Mouse (Mus musculus) forebrain, embryonic 13.5 days (tissue): Measurements from ENCODE around the gene Emid1. TPM values are rescaled to one million over a fixed set of nuclear protein-coding genes. Genes with fewer than 3 reads are reported as not detected.

Experiments
- ATAC-seq: fragments of 200-750 bp; cut with Nextera tagmentation; 2 replicates; pipeline ENCODE4 v1.8.0; 2017
- H3K27ac ChIP-seq: fragments of 300-500 bp; sonication (generic); 2 replicates; pipeline ENCODE4 v1.5.1; 2015; ENCODE audit warnings: inconsistent platforms, mild to moderate bottlenecking, moderate library complexity
- H3K27me3 ChIP-seq: fragments of 300-500 bp; sonication (generic); 2 replicates; pipeline ENCODE4 v1.6.1; 2015; ENCODE audit warnings: mild to moderate bottlenecking, inconsistent platforms
- H3K36me3 ChIP-seq: fragments of 300-500 bp; sonication (generic); 2 replicates; pipeline ENCODE4 v1.6.1; 2015; ENCODE audit warnings: mild to moderate bottlenecking, inconsistent platforms; ENCODE audit not compliant: poor library complexity, severe bottlenecking
- H3K4me1 ChIP-seq: fragments of 300-500 bp; sonication (generic); 2 replicates; pipeline ENCODE4 v1.6.1; 2015; ENCODE audit warnings: inconsistent platforms
- H3K4me2 ChIP-seq: fragments of 300-500 bp; sonication (generic); 2 replicates; pipeline ENCODE4 v1.6.1; 2015; ENCODE audit warnings: inconsistent platforms, mild to moderate bottlenecking, moderate library complexity
- H3K4me3 ChIP-seq: fragments of 300-500 bp; sonication (generic); 2 replicates; pipeline ENCODE4 v1.5.1; 2015; ENCODE audit warnings: mild to moderate bottlenecking, inconsistent platforms
- H3K9ac ChIP-seq: fragments of 300-500 bp; sonication (generic); 2 replicates; pipeline ENCODE4 v1.6.1; 2015; ENCODE audit warnings: mild to moderate bottlenecking, inconsistent platforms
- H3K9me3 ChIP-seq: fragments of 300-500 bp; sonication (generic); replicated peaks from 2 replicates; pipeline ENCODE4 v1.6.1; 2016; ENCODE audit warnings: inconsistent platforms
- WGBS: fragments of 180-500 bp; shearing (Covaris S2); methylation state at CpG from one replicate; pipeline ENCODE4 v1.1.7; 2015; 5-methylcytosine and 5-hydroxymethylcytosine counted together
- polyA plus RNA-seq: library from polyadenylated mRNA; unstranded; fragments of >200 nt; fragmentation: Nextera tagmentation; extraction: Ambion mirVana; gene quantifications from 2 replicates; pipeline ENCODE4 v1.2.1, GENCODE M21; 2015

The Emid1 gene
- polyA plus RNA-seq, 1 experiment from 2014 or later, result 14.9 TPM

DNA sequence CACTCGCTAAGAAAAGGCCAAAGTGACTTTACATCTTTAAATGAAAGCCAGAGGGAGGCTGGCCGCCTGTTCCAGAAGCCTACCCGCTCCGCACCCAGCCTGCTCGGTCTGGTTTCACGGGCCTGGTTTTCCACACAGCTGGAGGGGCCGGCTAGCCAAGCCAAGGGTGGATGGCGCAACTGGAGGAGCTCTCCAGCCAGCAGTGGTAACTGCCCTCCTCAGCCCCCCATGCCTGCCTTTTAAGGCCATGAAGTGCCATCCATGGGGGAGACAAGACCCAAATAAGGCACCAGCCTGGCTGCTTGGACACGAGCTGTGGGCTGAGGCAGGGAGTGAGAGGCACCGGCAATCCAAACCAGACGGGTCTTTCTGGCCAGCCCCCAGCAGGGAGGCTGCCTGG is 16.1 kb downstream of the Emid1 start:
- H3K4me3 ChIP-seq, result no peak overlapping the region
- peaks cover 8% of the 10 kb centered on the region for H3K4me1 ChIP-seq
- no peak overlapping the region for H3K4me2 ChIP-seq
- no peaks in the 10 kb centered on the region for H3K9me3 ChIP-seq
- WGBS, result 88% methylated on average over 11 of the region's 11 CpGs
- no peak overlapping the region for H3K9ac ChIP-seq
- H3K27me3 ChIP-seq, result no peaks in the 10 kb centered on the region
- H3K36me3 ChIP-seq, result no peaks in the 10 kb centered on the region
- H3K27ac ChIP-seq, result no peak overlapping the region
- no peak for ATAC-seq

DNA sequence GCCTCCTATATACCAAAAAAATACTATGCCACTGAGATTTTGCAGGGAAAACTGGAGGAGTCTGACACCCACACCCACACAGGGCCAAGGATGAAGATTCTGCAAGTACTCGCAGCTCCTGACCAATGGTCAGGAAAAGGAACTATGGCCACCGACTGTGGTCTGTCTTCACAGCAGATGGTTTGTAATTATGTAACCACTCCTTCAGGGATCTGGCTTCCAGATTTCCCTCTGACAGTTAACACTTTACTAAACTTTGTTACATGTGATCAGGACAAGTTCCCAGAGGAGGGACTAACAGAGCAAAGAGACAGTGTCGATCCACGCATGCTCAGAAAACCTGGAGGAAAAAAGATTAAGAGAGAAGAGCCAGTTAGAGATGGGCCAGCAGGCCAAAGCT is 19.3 kb downstream of the Emid1 start:
- ATAC-seq, result no peak
- H3K4me1 ChIP-seq, result peaks cover 23% of the 10 kb centered on the region
- H3K4me2 ChIP-seq, result no peak overlapping the region
- H3K4me3 ChIP-seq, result no peak overlapping the region
- no peaks in the 10 kb centered on the region for H3K9me3 ChIP-seq
- H3K9ac ChIP-seq, result no peak overlapping the region
- H3K36me3 ChIP-seq, result no peaks in the 10 kb centered on the region
- H3K27me3 ChIP-seq, result no peaks in the 10 kb centered on the region
- H3K27ac ChIP-seq, result no peak overlapping the region
- 90% methylated on average over 4 of the region's 4 CpGs for WGBS

DNA sequence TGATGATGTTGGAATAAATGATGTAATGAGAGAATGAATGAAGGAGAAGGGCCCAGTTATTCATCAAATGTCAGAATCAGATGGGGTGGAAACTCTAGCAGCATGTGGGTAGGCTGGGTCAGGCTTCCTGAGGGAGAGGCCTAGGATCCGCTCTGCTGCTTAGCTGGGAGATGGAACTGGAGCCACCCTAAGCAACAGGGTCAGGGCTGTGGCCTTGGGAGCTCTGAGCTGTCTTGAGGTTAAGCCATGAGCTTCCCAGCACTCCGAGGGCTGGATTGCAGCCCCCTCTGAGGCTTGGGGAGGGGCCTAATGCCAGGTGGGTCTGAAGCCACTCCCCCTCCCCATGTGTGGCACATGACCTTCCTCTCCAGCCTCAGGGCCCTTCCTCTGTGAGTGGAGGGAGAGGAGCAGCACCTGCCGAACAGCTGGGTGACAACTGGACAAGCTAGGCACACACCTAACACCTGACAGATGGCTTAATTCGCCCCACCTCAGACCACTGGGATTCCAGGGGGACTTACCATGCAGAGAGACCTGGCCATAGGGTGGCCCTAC is 21.9 kb downstream of the Emid1 start:
- Histone ChIP-seq H3K27ac (no peak overlapping the region), H3K27me3 (no peaks in the 10 kb centered on the region), H3K9me3 (no peaks in the 10 kb centered on the region), H3K4me1 (peaks cover 23% of the 10 kb centered on the region), H3K9ac (peak overlapping the region; percentile 16; the same call in 1 of the 2 replicates), H3K4me3 (no peak overlapping the region), H3K36me3 (no peaks in the 10 kb centered on the region), H3K4me2 (no peak overlapping the region)
- no peak for ATAC-seq
- WGBS, result 60% methylated on average over 4 of the region's 4 CpGs

DNA sequence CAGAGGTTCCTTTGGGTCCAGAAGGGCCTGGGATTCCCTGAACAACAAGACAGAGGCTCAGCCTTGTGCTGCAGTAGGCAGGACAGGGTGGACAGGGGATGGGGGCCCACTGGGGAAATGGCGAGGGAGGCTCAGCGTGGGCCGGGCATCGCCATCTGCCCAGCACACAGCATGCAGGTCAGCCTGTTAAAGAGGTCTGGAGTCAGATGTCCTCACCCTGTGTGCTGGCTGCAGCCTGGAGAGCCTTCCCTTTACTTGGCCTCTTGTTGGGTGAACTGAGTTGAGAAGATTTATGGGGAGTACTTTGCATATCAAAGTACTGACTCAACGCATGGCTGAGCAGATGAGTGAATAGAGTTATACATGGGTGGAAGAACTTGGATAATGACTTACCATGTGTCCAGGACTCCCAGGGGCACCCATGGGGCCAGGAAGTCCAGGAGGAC is 23.0 kb downstream of the Emid1 start:
- H3K36me3 ChIP-seq, result no peaks in the 10 kb centered on the region
- no peaks in the 10 kb centered on the region for H3K9me3 ChIP-seq
- H3K27ac ChIP-seq, result peak overlapping the region; percentile 60
- 13% methylated on average over 5 of the region's 5 CpGs for WGBS
- H3K4me3 ChIP-seq, result no peak overlapping the region
- peaks cover 23% of the 10 kb centered on the region for H3K4me1 ChIP-seq
- peak overlapping the region; percentile 27 for H3K4me2 ChIP-seq
- H3K27me3 ChIP-seq, result no peaks in the 10 kb centered on the region
- no peak overlapping the region for H3K9ac ChIP-seq
- peak; percentile 70 for ATAC-seq

DNA sequence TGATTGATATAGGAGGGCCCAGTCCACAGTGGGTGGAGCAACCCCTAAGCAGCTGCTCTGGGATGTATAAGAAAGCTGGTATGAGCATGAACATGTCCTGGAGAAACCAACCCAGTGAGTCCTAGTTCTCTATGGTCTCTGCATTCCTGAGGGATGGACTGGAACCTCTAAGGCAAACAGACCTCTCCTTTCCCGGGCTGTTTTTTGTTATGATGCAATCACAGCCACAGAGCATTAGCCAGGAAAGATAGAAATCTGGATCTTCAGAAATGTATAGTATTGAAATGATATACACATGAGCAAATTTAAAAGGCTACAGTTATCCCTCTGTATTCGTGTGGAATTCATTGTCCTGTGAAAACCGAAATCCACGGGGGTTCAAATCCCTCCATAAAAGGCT is 26.3 kb downstream of the Emid1 start:
- no peak for ATAC-seq
- Histone ChIP-seq H3K9ac (no peak overlapping the region), H3K4me3 (no peak overlapping the region), H3K4me2 (no peak overlapping the region), H3K27ac (no peak overlapping the region), H3K27me3 (no peaks in the 10 kb centered on the region), H3K9me3 (no peaks in the 10 kb centered on the region), H3K4me1 (peaks cover 23% of the 10 kb centered on the region), H3K36me3 (no peaks in the 10 kb centered on the region)
- 50% methylated on average over 4 of the region's 4 CpGs for WGBS

DNA sequence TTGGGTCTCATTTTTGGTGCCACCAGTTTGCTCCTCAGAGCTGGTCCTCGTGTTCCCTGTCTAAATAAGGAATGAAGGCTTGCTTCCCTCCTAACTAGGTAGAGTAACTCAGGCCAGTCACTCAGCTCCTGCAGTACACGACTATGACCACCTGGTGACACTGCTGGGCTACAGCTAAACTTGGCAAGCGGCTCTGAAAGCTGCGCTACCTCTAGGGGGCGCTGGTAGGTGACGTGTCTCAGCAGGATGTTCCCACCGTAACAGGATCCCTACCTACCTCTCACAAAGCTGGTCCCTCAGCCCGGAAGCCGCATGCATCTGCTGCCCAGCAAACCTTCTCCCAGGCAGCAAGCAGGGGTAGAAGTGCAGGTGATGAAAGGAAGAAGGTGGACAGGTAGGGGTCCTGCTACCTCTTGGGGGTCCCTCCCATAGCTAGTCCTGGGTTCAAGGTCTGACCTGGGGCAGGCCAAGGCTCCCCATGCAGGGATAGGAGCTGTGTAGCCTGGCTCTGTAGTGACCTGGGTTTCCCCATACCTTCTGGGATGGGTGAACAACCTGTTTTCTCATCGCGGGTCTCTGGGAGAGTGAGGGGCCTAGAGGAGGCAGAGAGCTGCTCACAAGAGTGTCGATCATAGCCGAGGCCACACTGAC is 37.0 kb downstream of the Emid1 start:
- H3K9ac ChIP-seq, result no peak overlapping the region
- H3K4me3 ChIP-seq, result no peak overlapping the region
- no peaks in the 10 kb centered on the region for H3K36me3 ChIP-seq
- H3K27me3 ChIP-seq, result no peaks in the 10 kb centered on the region
- no peak overlapping the region for H3K27ac ChIP-seq
- H3K4me2 ChIP-seq, result no peak overlapping the region
- H3K9me3 ChIP-seq, result no peaks in the 10 kb centered on the region
- WGBS, result 31% methylated on average over 13 of the region's 13 CpGs
- peak; percentile 53; the same call in 1 of the 2 replicates for ATAC-seq
- H3K4me1 ChIP-seq, result peaks cover 8% of the 10 kb centered on the region

DNA sequence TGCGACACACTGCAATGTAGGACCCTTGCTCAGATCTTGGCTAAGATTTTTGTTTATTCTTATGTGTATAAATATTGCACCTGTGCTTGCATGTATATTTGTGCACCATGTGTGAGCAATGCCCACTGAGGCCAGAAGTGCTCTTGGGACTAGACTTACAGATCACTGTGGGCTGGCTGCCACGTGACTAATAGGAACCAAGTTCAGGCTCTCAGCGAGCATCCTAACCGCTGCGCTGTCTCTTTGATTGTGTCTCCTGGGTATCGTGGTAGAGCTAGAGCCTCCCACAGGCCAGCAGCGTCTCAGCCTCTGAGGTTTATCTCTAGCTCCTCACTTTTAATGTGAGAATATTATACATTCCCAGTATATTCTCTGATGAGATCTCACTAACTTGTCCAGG is 38.4 kb downstream of the Emid1 start:
- Histone ChIP-seq H3K9ac (no peak overlapping the region), H3K36me3 (no peaks in the 10 kb centered on the region), H3K4me2 (no peak overlapping the region), H3K27me3 (no peaks in the 10 kb centered on the region), H3K9me3 (no peaks in the 10 kb centered on the region), H3K4me1 (peaks cover 8% of the 10 kb centered on the region), H3K4me3 (no peak overlapping the region), H3K27ac (no peak overlapping the region)
- no peak for ATAC-seq
- WGBS, result 89% methylated on average over 7 of the region's 7 CpGs

DNA sequence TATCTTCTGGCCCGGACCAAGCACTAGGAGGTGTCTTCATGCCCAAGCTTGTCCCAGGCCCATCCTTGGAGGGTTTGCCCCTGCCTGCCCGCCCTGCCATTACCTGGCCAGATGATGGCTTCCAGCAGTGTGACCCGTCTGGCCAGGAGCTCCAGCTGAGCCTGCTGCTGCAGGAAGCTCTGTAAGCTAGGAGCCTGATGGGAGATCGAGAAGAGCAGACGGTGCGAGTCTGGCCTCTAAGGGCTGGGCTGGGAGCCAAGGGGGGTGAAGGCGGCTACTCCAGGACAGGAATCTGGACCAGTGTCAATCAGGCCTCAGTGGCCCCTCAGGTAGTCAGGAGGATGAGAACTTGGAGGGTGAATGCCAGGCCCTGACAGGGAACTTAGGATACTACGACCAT is 42.6 kb downstream of the Emid1 start:
- no peak overlapping the region for H3K9ac ChIP-seq
- H3K4me3 ChIP-seq, result no peak overlapping the region
- H3K27me3 ChIP-seq, result no peaks in the 10 kb centered on the region
- no peaks in the 10 kb centered on the region for H3K9me3 ChIP-seq
- ATAC-seq, result no peak
- 81% methylated on average over 8 of the region's 8 CpGs for WGBS
- no peak overlapping the region for H3K4me2 ChIP-seq
- H3K4me1 ChIP-seq, result peaks cover 8% of the 10 kb centered on the region
- H3K27ac ChIP-seq, result no peak overlapping the region
- H3K36me3 ChIP-seq, result peaks cover 18% of the 10 kb centered on the region

DNA sequence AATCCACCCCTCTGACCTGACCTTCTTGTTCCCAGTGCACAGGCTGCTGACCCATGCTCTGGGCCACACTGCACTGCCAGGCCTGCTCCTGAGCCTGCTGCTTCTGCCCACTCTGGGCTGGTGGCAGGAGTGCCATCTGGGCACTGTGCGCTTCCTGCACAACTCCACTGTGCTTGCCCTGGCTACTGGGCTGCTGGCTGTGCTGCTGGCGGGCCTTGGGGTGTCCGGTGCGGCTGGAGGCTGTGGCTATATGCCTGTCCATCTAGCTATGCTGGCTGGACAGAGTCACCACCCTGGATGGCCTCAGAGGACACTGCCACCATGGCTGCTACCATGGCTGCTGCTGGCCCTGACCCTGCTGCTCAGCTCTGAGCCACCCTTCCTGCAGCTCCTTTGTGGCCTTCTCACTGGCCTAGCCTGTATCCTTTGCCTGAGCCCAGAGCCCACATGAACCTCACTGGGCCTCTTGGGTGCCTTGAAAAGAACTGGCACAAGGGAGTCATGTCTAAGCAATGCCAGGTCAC is 48.0 kb downstream of the Emid1 start:
- H3K9me3 ChIP-seq, result no peaks in the 10 kb centered on the region
- peaks cover 15% of the 10 kb centered on the region for H3K4me1 ChIP-seq
- no peak overlapping the region for H3K4me2 ChIP-seq
- H3K36me3 ChIP-seq, result peaks cover 25% of the 10 kb centered on the region
- H3K27me3 ChIP-seq, result no peaks in the 10 kb centered on the region
- H3K4me3 ChIP-seq, result no peak overlapping the region
- no peak for ATAC-seq
- WGBS, result 97% methylated on average over 4 of the region's 4 CpGs
- no peak overlapping the region for H3K27ac ChIP-seq
- no peak overlapping the region for H3K9ac ChIP-seq

DNA sequence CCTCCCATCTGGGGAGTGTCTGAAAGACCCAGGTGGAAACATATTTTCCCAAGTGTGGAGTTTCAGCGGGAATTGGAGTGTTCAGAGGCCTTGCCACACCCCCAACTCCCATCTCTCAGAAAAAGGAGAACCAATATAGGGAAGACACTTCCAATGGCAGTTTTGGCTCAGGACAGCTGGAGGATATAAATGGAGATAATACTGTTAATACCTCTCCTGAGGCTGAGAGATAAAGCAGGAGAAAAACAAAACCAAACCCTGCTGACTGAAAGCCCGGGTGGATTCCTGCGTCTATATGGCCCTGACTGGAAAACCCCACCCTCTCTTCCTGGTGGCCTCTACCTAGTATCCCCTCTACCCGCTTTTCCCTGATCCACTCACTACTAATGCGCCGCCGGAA is 49.7 kb downstream of the Emid1 start:
- peaks cover 18% of the 10 kb centered on the region for H3K4me1 ChIP-seq
- no peaks in the 10 kb centered on the region for H3K9me3 ChIP-seq
- 88% methylated on average over 7 of the region's 7 CpGs for WGBS
- no peak for ATAC-seq
- H3K9ac ChIP-seq, result no peak overlapping the region
- peaks cover 25% of the 10 kb centered on the region for H3K36me3 ChIP-seq
- no peaks in the 10 kb centered on the region for H3K27me3 ChIP-seq
- no peak overlapping the region for H3K4me2 ChIP-seq
- H3K27ac ChIP-seq, result no peak overlapping the region
- no peak overlapping the region for H3K4me3 ChIP-seq

DNA sequence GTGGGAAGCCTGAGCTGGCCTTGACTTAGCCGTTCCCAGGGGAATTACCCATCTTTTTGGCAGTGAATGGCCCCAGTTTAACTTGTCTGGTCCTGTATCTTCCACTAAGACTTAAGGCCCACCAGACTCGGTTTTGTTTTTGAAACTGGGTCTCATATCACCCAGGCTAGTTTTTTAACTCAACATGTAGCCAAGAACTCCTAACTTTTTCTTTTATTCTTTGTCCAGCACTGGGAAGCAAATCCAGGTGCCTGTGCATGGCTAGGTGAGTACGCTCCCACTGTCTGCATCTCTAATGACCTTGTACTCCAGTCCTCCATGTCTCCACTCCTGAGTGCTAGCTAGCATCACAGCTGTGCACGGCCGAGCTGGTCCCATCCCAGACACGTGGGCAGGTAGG is 50.4 kb downstream of the Emid1 start:
- H3K4me2 ChIP-seq, result 0 out of 2 replicates have a peak overlapping the region, but pooled peaks have one; percentile 85
- H3K27me3 ChIP-seq, result no peaks in the 10 kb centered on the region
- H3K4me3 ChIP-seq, result no peak overlapping the region
- H3K9me3 ChIP-seq, result no peaks in the 10 kb centered on the region
- ATAC-seq, result no peak
- WGBS, result 85% methylated on average over 6 of the region's 6 CpGs
- no peak overlapping the region for H3K27ac ChIP-seq
- H3K4me1 ChIP-seq, result peaks cover 25% of the 10 kb centered on the region
- peaks cover 25% of the 10 kb centered on the region for H3K36me3 ChIP-seq
- peak overlapping the region; percentile 99; the same call in 1 of the 2 replicates for H3K9ac ChIP-seq

DNA sequence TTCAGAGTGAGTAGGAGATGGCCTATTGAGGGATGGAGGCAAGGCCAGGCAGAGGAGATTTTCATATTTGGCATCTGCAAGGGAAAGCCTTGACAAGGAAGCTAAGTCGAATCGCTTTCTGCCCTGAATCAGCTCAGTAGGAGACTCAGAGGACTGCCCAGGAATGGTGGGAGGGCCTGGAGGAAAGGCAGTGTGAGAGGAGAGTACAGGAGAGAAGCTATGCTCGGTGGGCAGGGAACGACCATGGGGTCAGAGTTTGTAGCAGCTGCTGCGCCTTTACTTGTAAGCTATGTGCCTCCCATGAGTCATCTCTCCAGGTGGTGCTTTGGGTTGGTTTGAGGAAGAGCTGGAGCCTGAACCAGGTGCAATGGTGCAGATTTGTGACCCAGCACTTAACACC is 51.3 kb downstream of the Emid1 start:
- peaks cover 21% of the 10 kb centered on the region for H3K36me3 ChIP-seq
- H3K9ac ChIP-seq, result peak overlapping the region; percentile 99; the same call in 1 of the 2 replicates
- ATAC-seq, result no peak
- no peak overlapping the region for H3K27ac ChIP-seq
- H3K27me3 ChIP-seq, result no peaks in the 10 kb centered on the region
- no peaks in the 10 kb centered on the region for H3K9me3 ChIP-seq
- H3K4me1 ChIP-seq, result peaks cover 34% of the 10 kb centered on the region
- peak overlapping the region; percentile 99 for H3K4me3 ChIP-seq
- peak overlapping the region; percentile 85 for H3K4me2 ChIP-seq
- 59% methylated on average over 5 of the region's 5 CpGs for WGBS
